Mouse (Mus musculus): ENCODE results near the gene Fto. TPM values are rescaled to one million over a fixed set of nuclear protein-coding genes. Genes with fewer than 3 reads are reported as not detected.
A peak's percentile ranks its signal among the peaks of the same experiment; 100 is the strongest.

Fto gene
- polyA plus RNA-seq, 1 experiment from 2014 or later, result 116 TPM

DNA sequence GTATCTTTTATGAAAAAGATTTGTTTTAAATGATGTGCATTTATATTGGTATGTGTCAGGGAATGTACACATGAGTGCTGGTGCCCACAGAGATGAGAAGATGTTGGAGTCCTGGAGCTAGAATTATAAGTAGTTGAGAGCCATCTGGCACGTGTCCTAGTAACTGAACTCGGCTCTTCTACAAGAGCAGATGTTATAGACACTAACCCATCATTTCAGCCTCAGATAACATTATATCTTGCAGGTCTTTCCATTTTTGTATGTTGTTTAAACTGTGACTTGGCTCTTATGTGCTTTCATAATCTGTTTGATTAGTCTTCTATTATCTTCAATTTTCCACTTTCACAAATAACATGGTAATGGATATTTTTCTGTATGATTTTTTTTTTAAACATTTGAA, 186.0 kb downstream of the Fto start:
- Histone ChIP-seq H3K4me1 (peaks cover 32% of the 10 kb centered on the region), H3K9ac (no peak overlapping the region), H3K9me3 (replicated peaks) (no peaks in the 10 kb centered on the region), H3K4me3 (no peak overlapping the region), H3K27me3 (peaks cover 40% of the 10 kb centered on the region), H3K4me2 (replicated peaks) (no peak overlapping the region), H3K27ac (no peak overlapping the region), H3K36me3 (no peaks in the 10 kb centered on the region)
- ATAC-seq (ENCODE audit: low FRiP score), result no peak
- 65% methylated on average over 2 of the region's 2 CpGs for WGBS

DNA sequence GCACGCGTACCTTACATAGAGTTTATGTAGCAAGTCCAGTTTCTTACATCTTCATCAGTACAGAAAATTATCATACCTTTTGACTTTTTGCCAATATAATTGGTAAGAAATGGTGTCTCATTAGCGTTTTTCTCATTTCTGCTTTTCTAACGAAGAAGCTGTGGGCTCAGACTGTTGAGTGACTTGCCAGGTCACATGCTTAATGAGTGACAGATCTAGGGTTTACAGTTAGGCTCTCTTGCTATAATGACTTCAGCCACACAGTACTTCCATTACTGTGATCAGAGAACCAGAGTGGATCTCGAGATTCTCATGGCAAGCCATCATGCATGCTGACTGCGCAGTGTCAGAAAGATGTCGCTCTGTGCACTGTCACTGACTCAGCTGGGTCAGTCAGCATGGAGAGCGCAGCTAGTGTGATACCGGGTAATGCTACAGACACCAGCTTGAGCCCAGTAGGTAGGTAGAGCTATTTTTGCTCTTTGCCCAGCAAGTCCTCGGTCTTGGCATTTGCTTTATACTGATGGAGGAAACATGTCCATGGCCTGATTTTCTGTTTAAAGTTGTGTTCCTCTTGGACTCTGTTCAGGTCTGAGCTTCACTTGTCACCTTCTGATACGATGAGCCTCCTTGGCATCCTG, 188.8 kb downstream of the Fto start:
- no peak for ATAC-seq (ENCODE audit: low FRiP score)
- Histone ChIP-seq H3K36me3 (no peaks in the 10 kb centered on the region), H3K9me3 (replicated peaks) (no peaks in the 10 kb centered on the region), H3K27me3 (peaks cover 55% of the 10 kb centered on the region), H3K9ac (0 out of 2 replicates have a peak overlapping the region, but pooled peaks have one; percentile 24), H3K4me1 (peaks cover 30% of the 10 kb centered on the region), H3K4me3 (no peak overlapping the region), H3K4me2 (replicated peaks) (no peak overlapping the region), H3K27ac (no peak overlapping the region)
- 79% methylated on average over 11 of the region's 11 CpGs for WGBS

DNA sequence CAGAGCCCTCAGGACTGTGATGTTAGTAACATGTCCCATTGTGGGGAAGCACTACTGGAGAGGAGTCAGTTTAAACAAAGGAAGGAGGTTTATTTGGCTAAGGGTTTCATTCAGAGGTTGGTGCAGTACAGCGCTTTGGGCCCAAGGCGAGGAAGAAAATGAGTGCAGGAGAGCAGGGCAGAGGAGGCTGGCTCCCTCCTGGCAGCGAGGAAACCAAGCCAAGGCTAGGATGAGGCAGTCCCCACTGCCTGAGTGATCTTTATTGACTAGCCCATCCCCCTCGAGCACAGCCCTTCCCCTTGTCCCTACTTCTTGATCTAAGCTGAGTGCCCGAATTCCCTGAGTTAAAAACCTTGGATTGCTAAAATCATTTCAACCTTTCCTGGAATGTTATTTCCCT, 189.5 kb downstream of the Fto start:
- no peaks in the 10 kb centered on the region for H3K9me3 ChIP-seq (replicated peaks)
- 25% methylated on average over 5 of the region's 5 CpGs for WGBS
- no peak for ATAC-seq (ENCODE audit: low FRiP score)
- no peak overlapping the region for H3K4me2 ChIP-seq (replicated peaks)
- H3K36me3 ChIP-seq, result no peaks in the 10 kb centered on the region
- H3K4me3 ChIP-seq, result no peak overlapping the region
- peak overlapping the region; percentile 24; the same call in 1 of the 2 replicates for H3K9ac ChIP-seq
- no peak overlapping the region for H3K27ac ChIP-seq
- H3K4me1 ChIP-seq, result peaks cover 36% of the 10 kb centered on the region
- H3K27me3 ChIP-seq, result peaks cover 61% of the 10 kb centered on the region

DNA sequence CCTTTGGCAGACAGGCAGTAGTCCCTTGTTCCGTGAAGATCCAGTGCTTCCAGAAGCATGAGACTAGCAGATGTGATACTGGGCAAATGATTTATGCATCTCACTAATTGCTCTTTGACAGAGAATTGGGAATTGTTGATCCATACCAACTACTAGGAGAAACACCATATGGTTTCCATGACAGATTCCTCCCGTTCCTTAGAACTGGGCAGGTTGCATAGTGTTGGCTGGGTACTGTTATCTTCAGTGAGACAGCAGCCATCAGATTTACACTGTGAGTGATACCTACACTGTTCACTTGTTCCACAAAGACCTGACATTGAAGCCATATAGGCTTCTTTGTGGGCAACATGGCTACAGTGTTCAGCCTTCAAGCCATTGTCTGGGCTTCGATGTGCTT, 191.0 kb downstream of the Fto start:
- no peak overlapping the region for H3K4me3 ChIP-seq
- H3K9ac ChIP-seq, result no peak overlapping the region
- H3K27me3 ChIP-seq, result peaks cover 64% of the 10 kb centered on the region
- no peaks in the 10 kb centered on the region for H3K36me3 ChIP-seq
- H3K9me3 ChIP-seq (replicated peaks), result no peaks in the 10 kb centered on the region
- H3K27ac ChIP-seq, result no peak overlapping the region
- H3K4me1 ChIP-seq, result peaks cover 52% of the 10 kb centered on the region
- ATAC-seq (ENCODE audit: low FRiP score), result no peak
- H3K4me2 ChIP-seq (replicated peaks), result no peak overlapping the region
- 80% methylated on average over 3 of the region's 3 CpGs for WGBS

DNA sequence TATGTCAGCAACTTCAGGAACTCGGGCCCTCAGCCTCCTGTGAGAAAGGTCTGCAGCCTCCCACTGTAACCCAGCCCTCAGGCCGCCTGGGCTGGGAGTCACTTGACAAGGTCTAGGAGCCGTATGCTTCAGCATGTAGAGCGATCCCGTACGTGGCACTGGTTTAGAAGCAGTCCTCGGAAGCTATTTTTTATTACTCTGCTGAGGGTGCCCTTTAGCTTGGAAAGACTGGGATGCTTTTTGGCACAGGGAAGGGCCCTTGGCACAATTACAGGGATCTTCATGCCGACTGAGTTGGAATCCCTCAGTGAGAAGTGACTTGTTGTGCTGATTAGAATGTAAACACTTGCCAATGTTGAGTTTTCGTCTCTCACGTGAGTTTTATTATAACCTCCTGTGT, 191.6 kb downstream of the Fto start:
- H3K9me3 ChIP-seq (replicated peaks), result no peaks in the 10 kb centered on the region
- ATAC-seq (ENCODE audit: low FRiP score), result no peak
- H3K27me3 ChIP-seq, result peaks cover 61% of the 10 kb centered on the region
- H3K4me1 ChIP-seq, result peaks cover 57% of the 10 kb centered on the region
- no peak overlapping the region for H3K9ac ChIP-seq
- no peak overlapping the region for H3K4me2 ChIP-seq (replicated peaks)
- H3K4me3 ChIP-seq, result no peak overlapping the region
- 83% methylated on average over 10 of the region's 10 CpGs for WGBS
- H3K27ac ChIP-seq, result no peak overlapping the region
- H3K36me3 ChIP-seq, result no peaks in the 10 kb centered on the region

DNA sequence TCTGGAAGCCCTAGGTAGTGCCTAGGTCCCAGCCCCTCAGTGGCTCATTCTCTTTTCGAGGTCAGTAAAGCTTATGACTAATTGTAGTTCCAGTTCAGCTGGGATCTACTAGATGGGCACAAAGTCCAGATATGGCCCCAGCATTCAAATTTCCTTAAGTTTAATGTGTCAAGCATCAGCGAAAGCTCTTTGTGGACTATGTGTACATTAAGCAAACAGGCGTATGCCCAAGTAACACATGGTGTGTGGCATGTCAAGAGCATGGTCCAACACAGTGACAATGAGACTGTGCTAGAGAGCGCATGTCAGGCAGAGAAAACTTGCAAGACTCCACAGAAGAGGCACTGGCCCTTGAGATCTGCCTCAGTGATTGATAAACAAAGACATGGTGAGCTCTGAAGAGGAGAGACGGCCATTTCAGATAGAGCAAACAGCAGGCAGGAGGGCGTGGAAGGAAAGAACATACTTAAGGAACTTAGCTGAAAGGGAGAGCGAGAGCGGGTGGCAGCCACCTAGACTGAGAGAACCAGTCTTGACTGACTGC, 192.2 kb downstream of the Fto start:
- 88% methylated on average over 8 of the region's 8 CpGs for WGBS
- H3K9ac ChIP-seq, result no peak overlapping the region
- H3K36me3 ChIP-seq, result no peaks in the 10 kb centered on the region
- H3K9me3 ChIP-seq (replicated peaks), result no peaks in the 10 kb centered on the region
- no peak for ATAC-seq (ENCODE audit: low FRiP score)
- no peak overlapping the region for H3K27ac ChIP-seq
- H3K4me1 ChIP-seq, result peaks cover 63% of the 10 kb centered on the region
- H3K4me3 ChIP-seq, result no peak overlapping the region
- H3K27me3 ChIP-seq, result peaks cover 58% of the 10 kb centered on the region
- no peak overlapping the region for H3K4me2 ChIP-seq (replicated peaks)

DNA sequence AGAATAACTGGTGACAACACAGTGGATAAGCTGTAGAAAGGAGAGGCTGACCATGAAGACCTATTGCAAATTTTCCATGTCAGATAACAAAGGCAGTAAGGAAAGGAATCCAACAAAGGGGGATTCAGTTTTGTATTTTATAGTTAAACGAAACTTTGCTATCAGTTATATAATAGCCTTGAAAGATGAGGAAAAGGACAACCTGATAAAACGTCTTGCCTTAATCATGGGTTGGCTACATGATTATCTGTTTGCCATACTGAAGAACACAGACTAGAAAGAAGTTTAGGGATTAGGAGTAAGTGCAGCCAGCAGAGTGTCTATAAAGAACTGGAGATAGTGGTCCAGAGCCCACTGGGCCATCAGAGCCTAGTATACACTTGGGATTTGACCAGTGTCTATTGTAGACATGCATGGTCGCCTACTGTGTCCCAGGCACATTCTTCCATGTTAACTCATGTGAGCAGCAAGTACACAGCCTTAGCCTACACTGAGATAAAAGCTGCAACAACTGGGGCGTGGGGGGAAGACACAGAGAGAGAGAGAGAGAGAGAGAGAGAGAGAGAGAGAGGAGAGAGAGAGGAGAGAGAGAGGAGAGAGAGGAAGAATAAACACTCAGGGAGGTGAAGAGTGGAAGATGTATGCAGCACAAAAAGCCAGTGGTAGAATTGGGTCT, 192.8 kb downstream of the Fto start:
- H3K27me3 ChIP-seq, result peaks cover 56% of the 10 kb centered on the region

DNA sequence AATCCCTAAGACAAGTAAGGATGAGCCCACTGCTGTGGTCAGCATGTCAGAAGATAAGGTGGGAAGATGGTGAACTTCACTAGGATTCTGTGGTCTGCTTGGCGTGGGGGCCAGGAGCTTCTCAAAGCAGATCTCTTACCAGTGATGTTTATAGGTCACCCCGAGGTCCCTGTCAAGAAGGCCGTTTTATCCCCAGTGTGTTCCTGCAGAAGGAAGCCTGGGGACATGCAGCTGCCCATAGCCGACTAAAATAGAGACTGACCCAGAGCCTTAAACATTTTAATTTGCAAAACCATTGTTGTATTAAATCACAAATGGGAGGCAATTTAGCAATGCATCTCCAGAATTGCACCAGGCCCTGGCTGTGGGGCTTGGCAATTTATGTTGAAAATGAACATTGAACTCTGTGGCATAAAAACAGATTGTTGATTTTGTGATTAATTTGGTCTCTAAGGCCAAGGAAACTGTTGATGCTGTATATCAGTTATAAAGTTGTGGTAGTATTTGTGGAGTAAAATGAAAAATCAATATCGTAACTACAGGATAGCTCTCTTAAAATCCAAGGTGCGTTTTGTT, 193.4 kb downstream of the Fto start:
- H3K4me2 ChIP-seq (replicated peaks), result no peak overlapping the region
- WGBS, result 69% methylated on average over 6 of the region's 6 CpGs
- peaks cover 68% of the 10 kb centered on the region for H3K4me1 ChIP-seq
- H3K4me3 ChIP-seq, result no peak overlapping the region
- peaks cover 56% of the 10 kb centered on the region for H3K27me3 ChIP-seq
- no peak for ATAC-seq (ENCODE audit: low FRiP score)
- H3K27ac ChIP-seq, result no peak overlapping the region
- H3K36me3 ChIP-seq, result no peaks in the 10 kb centered on the region
- no peak overlapping the region for H3K9ac ChIP-seq
- no peaks in the 10 kb centered on the region for H3K9me3 ChIP-seq (replicated peaks)

More for the DNA sequence above, 192.8 kb downstream of the Fto start:
- Histone ChIP-seq H3K4me1 (peaks cover 68% of the 10 kb centered on the region), H3K36me3 (no peaks in the 10 kb centered on the region), H3K4me3 (no peak overlapping the region), H3K9ac (no peak overlapping the region), H3K27ac (no peak overlapping the region), H3K4me2 (replicated peaks) (no peak overlapping the region), H3K9me3 (replicated peaks) (no peaks in the 10 kb centered on the region)
- WGBS, result 69% methylated on average over 4 of the region's 4 CpGs
- ATAC-seq (ENCODE audit: low FRiP score), result no peak

DNA sequence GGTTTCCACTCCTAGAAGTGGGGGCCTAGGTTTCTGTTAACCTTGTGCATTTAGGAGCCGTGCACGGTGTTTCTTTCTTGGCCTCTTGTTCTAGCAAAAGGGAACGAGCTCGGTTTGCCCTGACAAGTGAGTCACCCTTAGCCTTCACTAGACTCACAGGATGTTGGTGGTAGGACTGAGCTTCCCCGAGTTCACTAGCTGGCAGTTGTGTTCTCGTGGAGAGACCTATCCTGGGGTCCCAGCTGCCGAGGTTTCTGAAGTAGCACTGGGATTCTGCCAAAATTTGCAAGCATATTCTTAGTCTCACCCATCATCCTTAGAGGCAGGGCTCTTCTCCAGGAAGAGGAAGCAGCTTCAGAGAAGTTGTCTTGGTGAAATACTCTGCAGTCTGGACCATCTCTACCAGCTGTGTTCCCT, 194.4 kb downstream of the Fto start:
- H3K27me3 ChIP-seq, result peaks cover 56% of the 10 kb centered on the region

DNA sequence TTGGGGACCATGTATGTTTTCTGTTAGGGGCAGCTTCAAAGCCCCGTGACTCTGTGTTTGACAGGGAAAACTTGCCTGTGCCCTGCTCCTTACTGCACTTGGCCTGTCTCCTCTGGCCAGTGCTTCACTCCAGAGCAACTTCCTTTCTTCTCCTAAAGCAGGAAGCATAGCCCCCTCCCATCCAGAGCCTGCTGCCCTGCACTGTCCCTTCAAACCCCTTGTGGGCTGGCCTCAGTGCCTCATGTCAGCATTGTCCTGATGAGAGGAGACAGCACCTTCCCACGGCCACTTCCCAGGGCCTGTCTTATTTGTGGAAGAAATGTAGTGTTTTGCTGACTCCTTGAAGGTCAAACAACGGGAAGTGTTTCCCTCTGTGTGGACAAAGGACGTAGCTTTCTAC, 195.0 kb downstream of the Fto start:
- Histone ChIP-seq H3K9ac (no peak overlapping the region), H3K4me3 (no peak overlapping the region), H3K36me3 (no peaks in the 10 kb centered on the region), H3K27me3 (peaks cover 57% of the 10 kb centered on the region), H3K4me1 (peaks cover 55% of the 10 kb centered on the region), H3K4me2 (replicated peaks) (no peak overlapping the region), H3K9me3 (replicated peaks) (no peaks in the 10 kb centered on the region), H3K27ac (0 out of 2 replicates have a peak overlapping the region, but pooled peaks have one; percentile 45)
- WGBS, result 38% methylated on average over 4 of the region's 4 CpGs
- ATAC-seq (ENCODE audit: low FRiP score), result no peak

More for the DNA sequence above, 194.4 kb downstream of the Fto start:
- 81% methylated on average over 7 of the region's 7 CpGs for whole genome bisulfite sequencing
- H3K4me1 ChIP-seq, result peaks cover 61% of the 10 kb centered on the region
- H3K27ac ChIP-seq, result no peak overlapping the region
- H3K9ac ChIP-seq, result no peak overlapping the region
- no peaks in the 10 kb centered on the region for H3K36me3 ChIP-seq
- H3K9me3 ChIP-seq (replicated peaks), result no peaks in the 10 kb centered on the region
- H3K4me2 ChIP-seq (replicated peaks), result no peak overlapping the region
- H3K4me3 ChIP-seq, result no peak overlapping the region
- no peak for ATAC-seq (ENCODE audit: low FRiP score)

DNA sequence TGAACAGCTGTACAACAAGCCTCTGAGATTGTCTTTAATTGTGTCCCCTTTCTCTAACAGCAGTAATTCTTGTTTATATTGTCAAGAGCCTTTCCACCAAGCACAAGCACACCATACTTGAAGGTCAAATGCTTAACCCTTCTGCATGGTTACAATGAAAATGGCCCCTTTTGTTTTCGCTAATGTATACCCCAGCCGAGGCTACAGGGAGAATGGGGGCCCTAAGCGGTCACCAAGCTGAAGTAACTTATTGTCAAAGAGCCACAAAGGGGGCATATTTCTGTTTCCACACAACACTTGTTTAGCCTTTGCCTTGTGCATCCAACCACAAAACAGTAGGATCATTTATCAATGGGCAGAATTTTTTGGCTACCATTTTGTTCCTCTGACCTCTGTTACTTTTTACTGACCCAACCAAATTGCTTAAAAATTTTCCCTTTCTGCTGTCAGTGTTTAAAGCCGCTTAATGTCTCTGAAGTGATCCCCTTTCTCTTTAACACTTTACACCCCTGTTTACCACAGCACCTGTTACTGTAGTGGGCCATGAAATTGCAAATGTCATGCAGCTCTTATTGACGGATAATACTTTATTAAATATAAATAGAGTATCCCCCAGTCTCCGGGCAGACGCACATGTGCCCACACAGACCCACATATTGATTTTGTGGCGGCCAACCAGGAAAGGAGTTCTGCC, 196.0 kb downstream of the Fto start:
- 18% methylated on average over 8 of the region's 8 CpGs for WGBS
- no peak overlapping the region for H3K4me2 ChIP-seq (replicated peaks)
- peaks cover 52% of the 10 kb centered on the region for H3K27me3 ChIP-seq
- H3K4me1 ChIP-seq, result peaks cover 48% of the 10 kb centered on the region
- H3K4me3 ChIP-seq, result no peak overlapping the region
- H3K9ac ChIP-seq, result no peak overlapping the region
- no peaks in the 10 kb centered on the region for H3K36me3 ChIP-seq
- H3K9me3 ChIP-seq (replicated peaks), result no peaks in the 10 kb centered on the region
- ATAC-seq (ENCODE audit: low FRiP score), result peak; percentile 67
- H3K27ac ChIP-seq, result 0 out of 2 replicates have a peak overlapping the region, but pooled peaks have one; percentile 0

DNA sequence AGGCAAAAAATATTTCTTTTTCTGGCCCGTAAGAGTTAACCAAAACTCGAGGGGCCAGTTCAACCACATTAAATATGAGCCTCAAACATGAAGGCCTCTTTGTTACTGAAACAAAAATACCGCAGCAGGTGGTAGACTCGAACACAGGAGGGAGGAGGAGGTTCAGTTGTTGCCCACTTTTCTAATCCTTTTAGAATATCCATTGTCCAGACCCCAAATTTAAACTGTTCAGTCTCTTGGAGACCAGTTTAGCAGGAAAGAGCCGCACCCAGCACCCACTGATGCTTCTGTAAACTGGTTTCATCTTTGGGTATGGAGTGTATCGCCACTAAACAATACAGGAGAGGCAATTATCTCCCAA, 196.6 kb downstream of the Fto start:
- H3K4me3 ChIP-seq, result no peak overlapping the region
- peaks cover 51% of the 10 kb centered on the region for H3K4me1 ChIP-seq
- no peak overlapping the region for H3K4me2 ChIP-seq (replicated peaks)
- ATAC-seq (ENCODE audit: low FRiP score), result no peak
- no peaks in the 10 kb centered on the region for H3K9me3 ChIP-seq (replicated peaks)
- H3K27me3 ChIP-seq, result peaks cover 46% of the 10 kb centered on the region
- WGBS, result 27% methylated on average over 6 of the region's 6 CpGs
- no peaks in the 10 kb centered on the region for H3K36me3 ChIP-seq
- 0 out of 2 replicates have a peak overlapping the region, but pooled peaks have one; percentile 0 for H3K27ac ChIP-seq
- H3K9ac ChIP-seq, result no peak overlapping the region

Data from hindbrain, embryonic 12.5 days (tissue).